Mouse (Mus musculus) gastrocnemius, adult 2 months (tissue): Measurements from ENCODE around the gene Rft1. TPM values are rescaled to one million over a fixed set of nuclear protein-coding genes. Genes with fewer than 3 reads are reported as not detected.

ENCODE experiments used
- DNase-seq: peaks from one replicate; pipeline ENCODE4 v3.0.0; 2022
- H3K27ac ChIP-seq: fragments of 200-600 bp; 2 replicates; pipeline ENCODE4 v1.8.1; 2022; ENCODE audit warnings: mild to moderate bottlenecking
- H3K4me3 ChIP-seq: fragments of 200-600 bp; 2 replicates; pipeline ENCODE4 v1.8.1; 2022; ENCODE audit warnings: mild to moderate bottlenecking, moderate library complexity
- CTCF ChIP-seq: fragments of 200-600 bp; IDR thresholded peaks from 2 replicates; pipeline ENCODE4 v1.8.1; 2022; ENCODE audit warnings: antibody characterized with exemption, mild to moderate bottlenecking, moderate library complexity
- intact Hi-C: fragments of 180-260 bp; cut with DNase I; formaldehyde crosslinking; loops from one replicate; pipeline ENCODE4 v1.15.1; 2025
- long read RNA-seq, 2 experiments: library from polyadenylated mRNA; stranded (forward); transcript quantifications; one replicate each; pipeline ENCODE4 v2.0.0; 2021
- total RNA-seq, 2 experiments: library from RNA; stranded (reverse); gene quantifications; 2 replicates each; pipeline ENCODE4 v1.2.3; 2021

Rft1 gene
- 1 to 10 TPM; 4.9 to 5.5 TPM for total RNA-seq
- long read RNA-seq, experiment 1, transcript Rft1-207 (13 exons, 2,347 nt): minor isoform, 6 of 17 reads
- long read RNA-seq, experiment 1, transcript Rft1-201 (13 exons, 2,387 nt): major isoform, 8 of 17 reads
- long read RNA-seq, experiment 1, partial matches to known transcripts: 0 of 17 reads
- long read RNA-seq, experiment 1, other reads (novel, unspliced or antisense): 3 of 17 reads
- long read RNA-seq, experiment 2, transcript Rft1-201 (13 exons, 2,387 nt): major isoform, 5 of 10 reads
- long read RNA-seq, experiment 2, partial matches to known transcripts: 0 of 10 reads
- long read RNA-seq, experiment 2, other reads (novel, unspliced or antisense): 2 of 10 reads

DNA sequence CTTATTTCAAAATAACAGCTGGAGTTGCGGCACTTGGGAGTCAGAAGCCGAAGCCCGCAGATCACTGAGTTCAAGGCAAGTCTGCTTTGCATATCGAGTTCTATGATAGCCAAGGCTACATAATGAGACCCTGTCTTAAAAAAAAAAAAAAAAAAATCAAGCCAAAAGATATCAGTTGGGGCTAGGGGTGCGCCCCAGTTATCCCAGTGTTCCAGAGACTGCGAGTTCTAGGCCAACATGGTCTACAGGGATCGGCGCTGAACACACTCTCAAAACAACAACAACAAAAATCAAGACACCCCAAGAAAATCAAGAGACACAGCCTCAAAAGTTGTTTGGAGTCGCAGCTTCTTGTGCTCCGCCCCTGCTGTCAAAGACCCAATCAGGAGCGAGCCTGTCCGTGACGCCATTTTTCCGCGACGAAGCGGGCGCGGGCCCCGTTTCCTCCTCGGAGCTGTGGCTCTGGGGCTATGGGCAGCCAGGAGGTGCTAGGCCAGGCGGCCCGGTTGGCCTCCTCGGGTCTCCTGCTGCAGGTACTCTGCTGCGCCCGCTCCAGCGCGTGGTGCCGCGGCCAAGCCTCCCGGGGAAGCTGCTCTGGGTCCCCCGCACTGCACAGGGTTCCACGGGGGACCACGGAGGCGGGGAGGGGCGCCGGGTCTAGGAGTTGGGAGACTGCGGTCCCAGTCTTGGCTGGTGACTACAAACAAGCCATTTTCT lies at the start of gene Rft1:
Rft1 (plus strand) TSS at position 418 of the 717 bp plus-strand sequence.
- peak; percentile 98 for DNase-seq
- intact Hi-C loops: loop anchor here (5.0 kb wide), 1 partner anchor 63 kb away; no protein-coding TSS in a partner anchor
- H3K27ac ChIP-seq: peak within 1 kb of the TSS; percentile 96
- peak; percentile 36; the same call in 1 of the 2 replicates for TF ChIP-seq CTCF
- H3K4me3 ChIP-seq: peak within 1 kb of the TSS; percentile 80

DNA sequence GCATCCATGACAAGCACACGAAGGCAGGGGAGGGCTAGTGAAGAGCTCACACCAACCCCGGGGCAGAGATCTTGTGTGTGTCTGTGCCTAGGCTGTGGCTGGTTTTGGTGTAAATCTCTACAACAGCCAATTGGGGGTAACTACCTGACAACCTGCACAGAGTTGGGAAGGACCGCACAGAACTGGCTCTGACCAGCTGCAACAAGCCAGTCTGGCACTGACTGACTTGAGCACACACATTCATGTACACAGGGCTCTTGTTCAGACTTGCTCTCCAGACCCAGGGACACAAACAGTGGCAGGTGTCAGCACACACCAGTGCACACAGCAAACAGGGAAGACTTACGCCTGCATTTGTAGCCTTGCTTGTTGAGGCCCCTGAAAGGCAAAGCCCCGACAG lies 47.3 kb upstream of the Rft1 start:
- Histone ChIP-seq H3K4me3 (no peak overlapping the region), H3K27ac (no peak overlapping the region)
- DNase-seq: no peak
- intact Hi-C loops: no loop called here
- no peak for TF ChIP-seq CTCF

DNA sequence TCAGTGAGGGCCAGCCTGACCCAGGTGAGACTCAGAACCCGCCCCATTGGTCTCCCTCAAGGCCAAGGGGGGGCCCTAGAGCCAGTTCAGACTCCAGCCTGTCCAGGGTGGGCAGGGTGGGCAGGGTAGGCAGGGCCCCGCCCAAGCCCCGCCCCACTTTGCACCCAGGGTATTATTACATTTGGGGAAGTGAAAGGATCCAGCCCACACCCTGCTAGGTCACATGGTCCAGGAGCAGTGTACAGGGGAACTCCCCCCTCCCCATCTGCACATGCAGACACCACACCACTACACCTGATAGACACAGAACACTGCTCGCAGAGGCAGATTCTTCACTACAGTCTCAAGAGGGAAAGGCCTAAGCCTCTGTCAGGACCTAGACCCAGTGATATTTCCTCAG lies 46.5 kb upstream of the Rft1 start:
- H3K4me3 ChIP-seq: no peak overlapping the region
- no peak overlapping the region for H3K27ac ChIP-seq
- no peak for TF ChIP-seq CTCF
- intact Hi-C loops: no loop called here
- no peak for DNase-seq

DNA sequence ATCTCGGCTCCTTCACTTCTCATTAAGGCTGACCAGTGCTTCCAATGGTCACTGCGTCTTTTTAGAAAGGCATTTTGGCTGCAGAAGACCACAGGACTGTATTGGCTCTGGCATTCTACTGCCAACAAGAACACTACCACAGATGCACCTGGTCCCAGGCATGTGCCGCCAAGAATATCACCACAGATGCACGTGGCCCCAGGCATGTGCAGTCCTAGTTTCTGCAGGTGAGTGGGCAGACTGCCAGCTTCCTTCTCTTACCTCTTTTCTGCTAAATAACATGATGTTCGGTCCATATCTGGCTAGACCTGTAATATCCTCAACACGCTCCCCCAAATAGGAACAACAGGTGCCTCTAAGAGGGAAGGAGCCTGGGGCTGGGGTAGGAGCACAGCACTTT lies 46.0 kb upstream of the Rft1 start:
- TF ChIP-seq CTCF: no peak
- DNase-seq: no peak
- H3K4me3 ChIP-seq: no peak overlapping the region
- intact Hi-C loops: no loop called here
- no peak overlapping the region for H3K27ac ChIP-seq

DNA sequence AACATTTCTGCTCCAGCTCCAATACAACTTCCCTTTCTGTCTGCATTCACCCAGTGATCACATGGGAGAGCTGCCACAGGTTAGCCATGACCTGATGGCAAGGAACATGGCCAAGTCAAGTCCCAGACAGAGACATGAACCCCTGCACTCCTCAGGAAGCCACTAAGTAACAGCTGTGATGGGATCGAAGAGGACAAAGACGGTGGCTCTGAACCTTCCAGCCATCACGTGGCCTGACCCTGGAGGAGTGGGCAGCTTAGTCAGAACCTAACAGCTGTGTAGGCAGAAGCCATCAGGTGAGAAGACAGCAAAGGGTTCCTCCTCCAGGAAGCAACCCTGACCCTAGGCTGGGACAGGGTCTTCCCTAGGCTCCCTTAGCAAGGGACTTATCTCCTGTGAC lies 44.7 kb upstream of the Rft1 start:
- Histone ChIP-seq H3K27ac (no peak overlapping the region), H3K4me3 (no peak overlapping the region)
- intact Hi-C loops: no loop called here
- no peak for TF ChIP-seq CTCF
- DNase-seq: no peak

DNA sequence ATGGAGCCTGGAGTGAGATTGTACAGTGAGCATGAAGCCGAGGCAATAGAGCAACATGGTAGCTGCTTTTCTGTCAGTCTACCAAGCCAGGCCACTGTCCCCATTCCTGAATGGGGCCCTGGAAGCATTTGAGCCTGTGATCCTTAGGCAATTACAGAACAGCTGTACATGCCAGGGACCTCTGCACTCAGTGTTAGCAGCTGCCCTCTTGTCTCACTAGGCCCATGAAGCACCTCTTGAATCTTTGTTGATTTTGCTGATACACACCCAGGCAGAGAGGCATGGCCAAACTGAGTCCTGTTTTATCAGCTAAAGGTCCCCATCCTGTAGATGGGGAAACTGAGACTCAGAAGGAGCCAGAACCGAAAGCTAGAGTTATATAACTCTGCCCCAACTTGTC lies 43.9 kb upstream of the Rft1 start:
- H3K4me3 ChIP-seq: no peak overlapping the region
- 0 out of 2 replicates have a peak overlapping the region, but pooled peaks have one; percentile 64 for H3K27ac ChIP-seq
- DNase-seq: no peak
- intact Hi-C loops: no loop called here
- no peak for TF ChIP-seq CTCF

DNA sequence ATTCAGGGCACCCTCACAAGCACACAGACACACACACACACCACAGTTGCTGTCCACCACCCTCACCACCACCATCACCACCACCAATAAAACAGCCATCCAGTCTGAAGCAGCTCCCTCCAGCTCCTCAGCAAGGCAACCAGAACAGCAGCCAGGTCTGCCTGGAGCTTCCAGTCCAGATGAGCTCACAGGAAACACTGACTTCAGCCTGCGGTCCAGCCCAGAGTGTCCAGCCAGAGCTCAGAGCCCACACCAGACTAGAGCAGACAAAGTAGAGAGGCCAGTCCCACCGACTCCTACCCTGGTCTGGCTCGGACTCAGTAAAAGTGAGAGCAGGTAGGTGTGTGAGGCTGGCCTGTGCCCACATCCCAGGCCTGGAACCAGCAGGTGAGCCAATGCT lies 43.2 kb upstream of the Rft1 start:
- Histone ChIP-seq H3K4me3 (no peak overlapping the region), H3K27ac (peak overlapping the region; percentile 64)
- intact Hi-C loops: no loop called here
- DNase-seq: peak; percentile 51
- TF ChIP-seq CTCF: no peak

DNA sequence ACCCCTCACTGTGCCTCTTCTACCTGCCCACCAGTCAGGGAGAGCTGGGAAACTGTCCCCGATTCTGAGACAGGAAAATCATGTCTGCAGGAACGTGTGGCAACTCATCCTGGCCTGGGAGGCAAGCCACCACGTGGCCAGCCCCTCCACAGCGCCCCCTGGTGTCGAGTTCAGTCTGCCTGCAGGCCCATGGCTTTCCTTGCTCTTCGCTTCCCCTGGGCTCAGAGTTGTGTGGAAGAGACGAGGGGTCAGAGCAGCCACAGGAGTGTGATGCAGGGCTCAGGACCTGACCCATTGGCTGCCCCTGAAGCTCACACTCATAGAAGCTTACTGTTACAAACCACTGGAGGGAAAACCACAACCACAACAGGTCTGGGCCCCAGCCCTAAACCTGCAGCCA lies 41.6 kb upstream of the Rft1 start:
- intact Hi-C loops: loop anchor here (1.0 kb wide), 1 partner anchor 21 kb away; no protein-coding TSS in a partner anchor
- H3K27ac ChIP-seq: peak overlapping the region; percentile 39; the same call in 1 of the 2 replicates
- DNase-seq: peak; percentile 91
- TF ChIP-seq CTCF: peak; percentile 93
- H3K4me3 ChIP-seq: no peak overlapping the region

DNA sequence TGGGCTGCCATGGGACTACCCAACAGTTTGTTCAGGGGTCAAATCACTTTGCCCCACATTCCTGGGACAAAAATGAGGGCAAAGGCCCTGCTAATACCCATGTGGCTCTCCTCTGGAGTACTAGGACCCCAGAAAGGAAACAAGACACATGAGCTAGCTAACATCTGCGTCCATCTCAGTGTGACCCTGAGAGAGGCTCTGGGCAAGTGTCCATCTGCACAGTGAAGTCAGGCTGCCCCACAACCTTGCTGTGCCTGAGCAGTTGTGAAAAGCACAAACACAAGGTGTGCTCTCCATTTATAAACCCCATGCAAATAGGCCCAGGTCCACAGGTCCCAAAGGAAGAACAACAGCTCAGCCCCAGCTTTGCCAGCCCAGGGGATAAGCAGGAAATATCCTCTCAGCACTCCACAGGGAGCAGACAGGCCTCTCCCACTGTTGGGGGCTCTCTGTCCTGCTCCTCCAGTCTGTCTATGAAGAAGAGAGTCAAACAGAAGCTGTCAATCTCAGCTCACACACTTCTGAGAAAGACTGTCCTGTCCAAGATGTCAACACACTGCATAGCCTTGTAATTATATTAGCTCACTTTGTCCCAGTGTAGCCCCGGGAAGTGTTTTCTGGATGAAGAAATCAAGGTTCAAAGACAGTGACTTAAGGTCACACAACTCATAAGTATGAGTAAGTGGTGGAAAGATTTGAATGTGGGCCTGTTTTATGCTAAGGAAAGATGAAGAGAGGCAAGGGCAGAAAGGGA lies 41.0 kb upstream of the Rft1 start:
- peak overlapping the region; percentile 21; the same call in 1 of the 2 replicates for H3K27ac ChIP-seq
- TF ChIP-seq CTCF: no peak
- H3K4me3 ChIP-seq: no peak overlapping the region
- DNase-seq: peak; percentile 32
- intact Hi-C loops: loop anchor here (1.0 kb wide), 1 partner anchor 22 kb away; no protein-coding TSS in a partner anchor

DNA sequence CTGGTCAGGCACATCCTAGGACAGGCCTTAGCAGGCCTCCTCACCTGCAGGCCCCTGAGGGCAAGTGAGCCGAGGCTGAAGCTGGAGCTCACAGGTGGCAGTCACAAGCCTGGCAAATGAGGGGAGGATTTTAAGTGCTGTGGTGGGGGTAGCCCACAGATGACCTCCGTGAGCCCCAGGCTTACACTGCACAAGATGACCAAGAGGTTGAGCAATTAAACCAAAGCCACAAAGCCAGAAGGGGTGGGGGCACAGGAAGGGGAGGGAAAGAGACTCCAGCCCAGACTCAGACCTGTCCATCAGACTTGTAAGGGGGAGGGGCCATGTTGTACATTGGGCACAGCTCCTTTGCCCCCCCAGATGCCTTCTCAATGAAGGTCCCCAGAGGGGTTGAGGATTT lies 37.4 kb upstream of the Rft1 start:
- DNase-seq: no peak
- TF ChIP-seq CTCF: no peak
- Histone ChIP-seq H3K27ac (no peak overlapping the region), H3K4me3 (no peak overlapping the region)
- intact Hi-C loops: no loop called here

DNA sequence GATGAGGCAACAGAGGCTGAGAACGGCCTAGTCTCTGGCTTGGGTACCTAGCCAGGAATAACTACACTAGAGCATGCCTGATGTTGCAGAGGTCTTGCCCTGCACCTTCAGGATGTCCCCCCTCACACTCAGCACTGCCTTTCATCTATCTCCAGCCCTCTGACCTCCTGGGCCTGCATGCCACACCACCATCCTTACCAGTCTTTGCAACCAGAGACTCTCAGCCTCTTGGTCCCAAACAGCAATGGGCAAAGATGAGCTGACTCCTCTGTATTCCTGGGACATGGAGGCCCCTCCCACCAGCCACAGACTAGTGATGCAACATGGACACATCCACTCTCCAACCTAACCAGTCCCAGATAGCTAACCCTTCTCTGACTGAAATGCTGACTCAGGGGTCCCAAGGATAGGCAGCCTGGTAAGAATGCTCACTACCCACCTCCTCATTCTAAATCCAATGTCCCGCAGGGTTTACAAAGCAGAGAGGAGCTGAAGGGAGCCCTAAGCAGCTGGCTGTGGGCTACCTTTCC lies 35.3 kb upstream of the Rft1 start:
- TF ChIP-seq CTCF: no peak
- intact Hi-C loops: no loop called here
- no peak for DNase-seq
- no peak overlapping the region for H3K4me3 ChIP-seq
- 0 out of 2 replicates have a peak overlapping the region, but pooled peaks have one; percentile 3 for H3K27ac ChIP-seq

DNA sequence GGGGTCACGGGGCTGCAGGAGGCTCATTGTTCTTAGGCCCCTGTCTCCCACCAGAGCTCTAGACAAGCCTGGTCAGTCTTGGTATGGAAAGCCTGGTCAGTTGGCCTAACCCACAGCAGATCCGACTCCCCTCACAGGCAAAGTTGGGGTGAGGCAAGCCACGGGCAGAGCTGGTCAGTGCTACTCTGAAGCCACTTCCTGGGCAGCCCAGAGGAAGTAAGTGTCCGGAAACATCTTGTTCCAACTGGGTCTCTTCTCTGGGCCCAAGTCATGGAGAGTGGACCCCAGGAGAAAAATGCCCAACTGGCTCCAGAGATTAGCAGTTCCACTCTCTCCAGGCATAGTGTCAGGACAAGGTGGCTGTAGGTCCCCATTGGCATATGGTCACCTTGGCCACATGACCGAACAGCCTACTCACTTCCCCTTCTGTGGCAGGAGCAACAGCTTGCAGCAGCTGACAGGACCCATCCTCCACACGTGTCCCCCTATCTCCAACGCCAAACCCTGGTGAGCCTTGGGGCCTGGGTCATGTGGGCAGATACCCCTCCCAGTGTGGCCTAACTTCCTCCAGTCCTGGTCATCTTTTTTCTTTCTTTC lies 34.1 kb upstream of the Rft1 start:
- no peak overlapping the region for H3K4me3 ChIP-seq
- TF ChIP-seq CTCF: no peak
- H3K27ac ChIP-seq: peak overlapping the region; percentile 38; the same call in 1 of the 2 replicates
- DNase-seq: no peak
- intact Hi-C loops: no loop called here
